Mouse (Mus musculus): ENCODE measurements at regions not wholly inside any gene's neighbourhood (a gene's known extent, or its start where the extent isn't known, plus 50 kb on each side); places are given as distances from the start of the nearest gene placed in this dataset.
"Not testable (repeated sequence)": the region's sequence is repeated elsewhere in the genome, so short reads cannot be mapped to it uniquely, and the experiment has no call there.

GRCm38 (mm10) chr2:53501657-53502274 is 310.2 kb downstream of the Arl6ip6 start:
- H3K4me1 ChIP-seq (replicated peaks; ENCODE audit: low read depth, low read length) = no peaks in the 10 kb centered on the region
- no peaks in the 10 kb centered on the region for H3K27me3 ChIP-seq (ENCODE audit: insufficient read depth, low read length)
- TF ChIP-seq CTCF (conservative IDR thresholded peaks at IDR 0.05; ENCODE audit: low read length) = no peak
- TF ChIP-seq NANOG (IDR thresholded peaks at IDR 0.05; ENCODE audit: borderline replicate concordance, low read length) = no peak
- no peak for TF ChIP-seq POU5F1 (IDR thresholded peaks at IDR 0.05; ENCODE audit: borderline replicate concordance, low read length)
- no peaks in the 10 kb centered on the region for H3K9me3 ChIP-seq (ENCODE audit: low read length)
- no peaks in the 10 kb centered on the region for H3K36me3 ChIP-seq (ENCODE audit: insufficient read depth, low read length)
- no peak overlapping the region for H3K4me3 ChIP-seq (replicated peaks; ENCODE audit: low read length)

GRCm38 (mm10) chr2:53502275-53502667 is 310.7 kb downstream of the Arl6ip6 start:
- no peaks in the 10 kb centered on the region for H3K27me3 ChIP-seq (ENCODE audit: insufficient read depth, low read length)
- TF ChIP-seq CTCF (conservative IDR thresholded peaks at IDR 0.05; ENCODE audit: low read length) = no peak
- TF ChIP-seq NANOG (IDR thresholded peaks at IDR 0.05; ENCODE audit: borderline replicate concordance, low read length) = no peak
- TF ChIP-seq POU5F1 (IDR thresholded peaks at IDR 0.05; ENCODE audit: borderline replicate concordance, low read length) = no peak
- H3K9me3 ChIP-seq (ENCODE audit: low read length) = no peaks in the 10 kb centered on the region
- no peak overlapping the region for H3K4me3 ChIP-seq (replicated peaks; ENCODE audit: low read length)
- no peaks in the 10 kb centered on the region for H3K4me1 ChIP-seq (replicated peaks; ENCODE audit: low read depth, low read length)
- H3K36me3 ChIP-seq (ENCODE audit: insufficient read depth, low read length) = no peaks in the 10 kb centered on the region

GRCm38 (mm10) chr2:53542097-53542496 is 350.6 kb downstream of the Arl6ip6 start:
- no peak for TF ChIP-seq POU5F1 (IDR thresholded peaks at IDR 0.05; ENCODE audit: borderline replicate concordance, low read length)
- no peak for TF ChIP-seq NANOG (IDR thresholded peaks at IDR 0.05; ENCODE audit: borderline replicate concordance, low read length)
- no peak for TF ChIP-seq CTCF (conservative IDR thresholded peaks at IDR 0.05; ENCODE audit: low read length)

GRCm38 (mm10) chr2:53574007-53574406 is 382.5 kb downstream of the Arl6ip6 start:
- Histone ChIP-seq H3K4me1 (replicated peaks; ENCODE audit: low read depth, low read length) (no peaks in the 10 kb centered on the region), H3K9me3 (ENCODE audit: low read length) (no peaks in the 10 kb centered on the region), H3K36me3 (ENCODE audit: insufficient read depth, low read length) (no peaks in the 10 kb centered on the region), H3K4me3 (replicated peaks; ENCODE audit: low read length) (no peak overlapping the region), H3K27me3 (ENCODE audit: insufficient read depth, low read length) (no peaks in the 10 kb centered on the region)
- TF ChIP-seq POU5F1 (IDR thresholded peaks at IDR 0.05; ENCODE audit: borderline replicate concordance, low read length) = no peak
- TF ChIP-seq CTCF (conservative IDR thresholded peaks at IDR 0.05; ENCODE audit: low read length) = no peak
- no peak for TF ChIP-seq NANOG (IDR thresholded peaks at IDR 0.05; ENCODE audit: borderline replicate concordance, low read length)

More at GRCm38 (mm10) chr2:53542097-53542496, 350.6 kb downstream of the Arl6ip6 start:
- Histone ChIP-seq H3K4me3 (replicated peaks; ENCODE audit: low read length) (no peak overlapping the region), H3K36me3 (ENCODE audit: insufficient read depth, low read length) (no peaks in the 10 kb centered on the region), H3K4me1 (replicated peaks; ENCODE audit: low read depth, low read length) (no peaks in the 10 kb centered on the region), H3K27me3 (ENCODE audit: insufficient read depth, low read length) (no peaks in the 10 kb centered on the region), H3K9me3 (ENCODE audit: low read length) (no peaks in the 10 kb centered on the region)

- no peak overlapping the region for H3K4me3 ChIP-seq (replicated peaks; ENCODE audit: low read length)
- no peaks in the 10 kb centered on the region for H3K9me3 ChIP-seq (ENCODE audit: low read length)
- no peaks in the 10 kb centered on the region for H3K36me3 ChIP-seq (ENCODE audit: insufficient read depth, low read length)
- H3K27me3 ChIP-seq (ENCODE audit: insufficient read depth, low read length) = no peaks in the 10 kb centered on the region
- TF ChIP-seq POU5F1 (IDR thresholded peaks at IDR 0.05; ENCODE audit: borderline replicate concordance, low read length) = no peak
- TF ChIP-seq NANOG (IDR thresholded peaks at IDR 0.05; ENCODE audit: borderline replicate concordance, low read length) = no peak
- no peak for TF ChIP-seq CTCF (conservative IDR thresholded peaks at IDR 0.05; ENCODE audit: low read length)
- no peaks in the 10 kb centered on the region for H3K4me1 ChIP-seq (replicated peaks; ENCODE audit: low read depth, low read length)
Measured at GRCm38 (mm10) chr2:53605829-53606228, 414.3 kb downstream of the Arl6ip6 start.

GRCm38 (mm10) chr2:53619681-53620080 is 428.2 kb downstream of the Arl6ip6 start:
- no peak for TF ChIP-seq POU5F1 (IDR thresholded peaks at IDR 0.05; ENCODE audit: borderline replicate concordance, low read length)
- H3K4me3 ChIP-seq (replicated peaks; ENCODE audit: low read length) = no peak overlapping the region

GRCm38 (mm10) chr2:53632816-53633474 is 441.4 kb downstream of the Arl6ip6 start:
- H3K9me3 ChIP-seq (ENCODE audit: low read length) = peaks cover 14% of the 10 kb centered on the region
- H3K4me3 ChIP-seq (replicated peaks; ENCODE audit: low read length); H3K27me3 ChIP-seq (ENCODE audit: insufficient read depth, low read length); H3K4me1 ChIP-seq (replicated peaks; ENCODE audit: low read depth, low read length); H3K36me3 ChIP-seq (ENCODE audit: insufficient read depth, low read length): not testable (repeated sequence)

More at GRCm38 (mm10) chr2:53619681-53620080, 428.2 kb downstream of the Arl6ip6 start:
- Histone ChIP-seq H3K9me3 (ENCODE audit: low read length) (no peaks in the 10 kb centered on the region), H3K27me3 (ENCODE audit: insufficient read depth, low read length) (no peaks in the 10 kb centered on the region), H3K4me1 (replicated peaks; ENCODE audit: low read depth, low read length) (no peaks in the 10 kb centered on the region), H3K36me3 (ENCODE audit: insufficient read depth, low read length) (no peaks in the 10 kb centered on the region)

GRCm38 (mm10) chr2:53668599-53669372 is 416.6 kb downstream of the Rprm start:
- no peaks in the 10 kb centered on the region for H3K36me3 ChIP-seq (ENCODE audit: insufficient read depth, low read length)
- no peaks in the 10 kb centered on the region for H3K27me3 ChIP-seq (ENCODE audit: insufficient read depth, low read length)
- H3K4me3 ChIP-seq (replicated peaks; ENCODE audit: low read length) = no peak overlapping the region
- H3K9me3 ChIP-seq (ENCODE audit: low read length) = no peaks in the 10 kb centered on the region
- TF ChIP-seq POU5F1 (IDR thresholded peaks at IDR 0.05; ENCODE audit: borderline replicate concordance, low read length) = no peak
- TF ChIP-seq CTCF (conservative IDR thresholded peaks at IDR 0.05; ENCODE audit: low read length) = no peak
- no peak for TF ChIP-seq NANOG (IDR thresholded peaks at IDR 0.05; ENCODE audit: borderline replicate concordance, low read length)
- H3K4me1 ChIP-seq (replicated peaks; ENCODE audit: low read depth, low read length) = no peaks in the 10 kb centered on the region
